ENCODE assay signal across 31 mouse cellular contexts in genomic region chr9:96534256-96534655, GRCm38 (mm10). TPM values are rescaled to one million over a fixed set of nuclear protein-coding genes. Genes with fewer than 3 reads are reported as not detected.
"Had no signal": no experiment of that assay in that cellular context is flagged by ENCODE, and none has a peak within 500 bp of the region (broad histone marks: within the 10 kb centered on the region; RNA-seq: fewer than 3 reads in every experiment).

No protein-coding gene starts in this region.

- H3K9me3 ChIP-seq: heart, embryonic 12.5 days; hindbrain, embryonic 13.5 days; hindbrain, embryonic 15.5 days; intestine, embryonic 15.5 days; kidney, embryonic 15.5 days; limb, embryonic 13.5 days; limb, embryonic 15.5 days; liver, embryonic 12.5 days had no signal

- H3K36me3 ChIP-seq: heart, embryonic 12.5 days; hindbrain, embryonic 15.5 days; intestine, embryonic 15.5 days; kidney, embryonic 15.5 days; limb, embryonic 13.5 days; limb, embryonic 15.5 days; liver, embryonic 12.5 days had no signal

- H3K27ac ChIP-seq: heart, adult 2 months; hindbrain, embryonic 13.5 days; hindbrain, embryonic 15.5 days; hindbrain, postnatal 0 days; intestine, embryonic 15.5 days; kidney, embryonic 15.5 days; kidney, postnatal 0 days; limb, embryonic 13.5 days; limb, embryonic 15.5 days; liver, embryonic 12.5 days had no signal

- DNase-seq: forebrain, postnatal 0 days; gastrocnemius, postnatal 14 days; gastrocnemius, postnatal 36 days; heart, adult 2 months; heart, postnatal 14 days; heart, postnatal 36 days; kidney, adult 11 months; kidney, adult 2 months; kidney, adult 9 months; kidney, postnatal 14 days; kidney, postnatal 36 days; layer of hippocampus, adult 9-11 months; layer of hippocampus, postnatal 36 days; left cerebral cortex, postnatal 4 days had no signal

- H3K27me3 ChIP-seq: heart, embryonic 12.5 days; hindbrain, embryonic 13.5 days; hindbrain, embryonic 15.5 days; intestine, embryonic 15.5 days; kidney, embryonic 15.5 days; limb, embryonic 13.5 days; limb, embryonic 15.5 days; liver, embryonic 12.5 days had no signal

- H3K4me2 ChIP-seq: heart, embryonic 12.5 days; hindbrain, embryonic 13.5 days; hindbrain, embryonic 15.5 days; intestine, embryonic 15.5 days; kidney, embryonic 15.5 days; limb, embryonic 13.5 days; limb, embryonic 15.5 days; liver, embryonic 12.5 days had no signal

- ATAC-seq: forebrain, postnatal 0 days; hindbrain, postnatal 0 days; intestine, embryonic 15.5 days; liver, embryonic 12.5 days had no signal

- H3K4me3 ChIP-seq: heart, adult 2 months; heart, embryonic 12.5 days; hindbrain, embryonic 13.5 days; hindbrain, embryonic 15.5 days; intestine, embryonic 15.5 days; kidney, embryonic 15.5 days; limb, embryonic 13.5 days; limb, embryonic 15.5 days; liver, embryonic 12.5 days had no signal

- H3K9ac ChIP-seq: forebrain, postnatal 0 days; heart, embryonic 12.5 days; hindbrain, embryonic 13.5 days; hindbrain, embryonic 15.5 days; intestine, embryonic 15.5 days; kidney, embryonic 15.5 days; limb, embryonic 13.5 days; limb, embryonic 15.5 days; liver, embryonic 12.5 days had no signal

RNA-seq across cellular contexts. Expression of gene Gm28729, which starts 9.2 kb away (rescaled TPM):
- total RNA-seq: gastrocnemius, adult 18-20 months; heart, adult 2 months; heart, postnatal 14 days; heart, postnatal 36 days; hematopoietic stem cell, adult 5-6 weeks; left cerebral cortex, postnatal 10 days; liver, adult 2 months had no signal
- polyA plus RNA-seq: heart, adult 2 months; heart, embryonic 12.5 days; heart, embryonic 14.5 days; heart, embryonic 16.5 days; intestine, embryonic 15.5 days; kidney, adult 2 months; kidney, embryonic 15.5 days; limb, embryonic 11.5 days; liver, adult 2 months; liver, embryonic 12.5 days had no signal
